Mouse (Mus musculus): ENCODE results near the gene Ankrd2. TPM values are rescaled to one million over a fixed set of nuclear protein-coding genes. Genes with fewer than 3 reads are reported as not detected.

The Ankrd2 gene
- polyA plus RNA-seq (2016; fragmentation: Nextera tagmentation; extraction: Ambion mirVana) = not detected in 2 replicates

GRCm38 (mm10) chr19:42035456-42036248 lies at the start of gene Ankrd2:
Gene Ankrd2, plus strand, starts transcription at chr19:42036000.
- no peak within 1 kb of the TSS for H3K4me3 ChIP-seq
- no peak within 1 kb of the TSS for H3K4me2 ChIP-seq (replicated peaks)
- H3K4me1 ChIP-seq = no peaks in the 10 kb centered on the region
- 0 out of 2 replicates have a peak, but pooled peaks cover 7% of the 10 kb centered on the region for H3K27me3 ChIP-seq
- no peaks in the 10 kb centered on the region for H3K9me3 ChIP-seq
- H3K9ac ChIP-seq (replicated peaks) = no peak within 1 kb of the TSS
- H3K36me3 ChIP-seq = 0 out of 2 replicates have a peak, but pooled peaks cover 6% of the 10 kb centered on the region
- no peak within 1 kb of the TSS for H3K27ac ChIP-seq (replicated peaks)
- ATAC-seq (ENCODE audit: low FRiP score, low read depth) = peak; percentile 73
- WGBS = 67% methylated on average over 19 of the region's 19 CpGs

- Histone ChIP-seq H3K36me3 (no peaks in the 10 kb centered on the region), H3K9me3 (no peaks in the 10 kb centered on the region), H3K4me1 (no peaks in the 10 kb centered on the region; the same call in 1 of the 2 replicates), H3K9ac (replicated peaks) (no peak overlapping the region), H3K27ac (replicated peaks) (no peak overlapping the region), H3K27me3 (peaks cover 19% of the 10 kb centered on the region), H3K4me2 (replicated peaks) (no peak overlapping the region), H3K4me3 (no peak overlapping the region)
- ATAC-seq (ENCODE audit: low FRiP score, low read depth) = no peak
- 89% methylated on average over 4 of the region's 4 CpGs for WGBS
Measured at GRCm38 (mm10) chr19:41987206-41987605, 48.6 kb upstream of the Ankrd2 start.

- no peak overlapping the region for H3K27ac ChIP-seq (replicated peaks)
- H3K4me1 ChIP-seq = no peaks in the 10 kb centered on the region
- no peak overlapping the region for H3K9ac ChIP-seq (replicated peaks)
- WGBS = 84% methylated on average over 6 of the region's 6 CpGs
- no peaks in the 10 kb centered on the region for H3K9me3 ChIP-seq
- no peak for ATAC-seq (ENCODE audit: low FRiP score, low read depth)
- no peaks in the 10 kb centered on the region for H3K27me3 ChIP-seq
- no peak overlapping the region for H3K4me3 ChIP-seq
- H3K4me2 ChIP-seq (replicated peaks) = no peak overlapping the region
- H3K36me3 ChIP-seq = no peaks in the 10 kb centered on the region
Measured at GRCm38 (mm10) chr19:41989810-41990209, 46.0 kb upstream of the Ankrd2 start.

- 35% methylated on average over 6 of the region's 6 CpGs for WGBS
- H3K9ac ChIP-seq (replicated peaks) = no peak overlapping the region
- ATAC-seq (ENCODE audit: low FRiP score, low read depth) = no peak
- no peak overlapping the region for H3K4me3 ChIP-seq
- H3K36me3 ChIP-seq = no peaks in the 10 kb centered on the region
- H3K4me2 ChIP-seq (replicated peaks) = no peak overlapping the region
- no peaks in the 10 kb centered on the region for H3K9me3 ChIP-seq
- no peak overlapping the region for H3K27ac ChIP-seq (replicated peaks)
- H3K27me3 ChIP-seq = no peaks in the 10 kb centered on the region
- peaks cover 3% of the 10 kb centered on the region; the same call in 1 of the 2 replicates for H3K4me1 ChIP-seq
Measured at GRCm38 (mm10) chr19:41991926-41992477, 43.8 kb upstream of the Ankrd2 start.

- no peaks in the 10 kb centered on the region for H3K27me3 ChIP-seq
- peaks cover 3% of the 10 kb centered on the region; the same call in 1 of the 2 replicates for H3K4me1 ChIP-seq
- ATAC-seq (ENCODE audit: low FRiP score, low read depth) = no peak
- H3K9ac ChIP-seq (replicated peaks) = no peak overlapping the region
- no peaks in the 10 kb centered on the region for H3K36me3 ChIP-seq
- H3K27ac ChIP-seq (replicated peaks) = no peak overlapping the region
- 94% methylated on average over 2 of the region's 2 CpGs for WGBS
- H3K9me3 ChIP-seq = no peaks in the 10 kb centered on the region
- no peak overlapping the region for H3K4me3 ChIP-seq
- H3K4me2 ChIP-seq (replicated peaks) = no peak overlapping the region
Measured at GRCm38 (mm10) chr19:41992971-41993370, 42.8 kb upstream of the Ankrd2 start.

- Histone ChIP-seq H3K4me3 (no peak overlapping the region), H3K27me3 (no peaks in the 10 kb centered on the region), H3K27ac (replicated peaks) (no peak overlapping the region), H3K9me3 (no peaks in the 10 kb centered on the region), H3K4me2 (replicated peaks) (no peak overlapping the region), H3K9ac (replicated peaks) (no peak overlapping the region), H3K36me3 (no peaks in the 10 kb centered on the region), H3K4me1 (peaks cover 3% of the 10 kb centered on the region; the same call in 1 of the 2 replicates)
- WGBS = 85% methylated on average over 6 of the region's 6 CpGs
- ATAC-seq (ENCODE audit: low FRiP score, low read depth) = no peak
Measured at GRCm38 (mm10) chr19:41993484-41993883, 42.3 kb upstream of the Ankrd2 start.

GRCm38 (mm10) chr19:41994023-41994422 lies 41.8 kb upstream of the Ankrd2 start:
- Histone ChIP-seq H3K9me3 (no peaks in the 10 kb centered on the region), H3K27me3 (no peaks in the 10 kb centered on the region), H3K4me3 (no peak overlapping the region), H3K4me1 (peaks cover 3% of the 10 kb centered on the region; the same call in 1 of the 2 replicates), H3K27ac (replicated peaks) (no peak overlapping the region), H3K4me2 (replicated peaks) (no peak overlapping the region), H3K36me3 (no peaks in the 10 kb centered on the region), H3K9ac (replicated peaks) (no peak overlapping the region)
- WGBS = 93% methylated on average over 7 of the region's 7 CpGs
- ATAC-seq (ENCODE audit: low FRiP score, low read depth) = no peak

- Histone ChIP-seq H3K4me3 (no peak overlapping the region), H3K9ac (replicated peaks) (no peak overlapping the region), H3K27ac (replicated peaks) (no peak overlapping the region), H3K4me2 (replicated peaks) (no peak overlapping the region), H3K36me3 (no peaks in the 10 kb centered on the region), H3K27me3 (no peaks in the 10 kb centered on the region), H3K9me3 (no peaks in the 10 kb centered on the region), H3K4me1 (peaks cover 3% of the 10 kb centered on the region; the same call in 1 of the 2 replicates)
- WGBS = 42% methylated on average over 1 of the region's 1 CpGs
- ATAC-seq (ENCODE audit: low FRiP score, low read depth) = no peak
Measured at GRCm38 (mm10) chr19:41995483-41995882, 40.3 kb upstream of the Ankrd2 start.

- H3K4me1 ChIP-seq = peaks cover 6% of the 10 kb centered on the region; the same call in 1 of the 2 replicates
- 91% methylated on average over 10 of the region's 10 CpGs for WGBS
Measured at GRCm38 (mm10) chr19:41997090-41997489, 38.7 kb upstream of the Ankrd2 start.

GRCm38 (mm10) chr19:41998770-41999548 lies 36.8 kb upstream of the Ankrd2 start:
- H3K36me3 ChIP-seq = no peaks in the 10 kb centered on the region
- no peaks in the 10 kb centered on the region for H3K27me3 ChIP-seq
- no peak overlapping the region for H3K27ac ChIP-seq (replicated peaks)
- H3K9ac ChIP-seq (replicated peaks) = no peak overlapping the region
- no peak overlapping the region for H3K4me2 ChIP-seq (replicated peaks)
- H3K4me1 ChIP-seq = peaks cover 6% of the 10 kb centered on the region; the same call in 1 of the 2 replicates
- 93% methylated on average over 9 of the region's 9 CpGs for WGBS
- H3K9me3 ChIP-seq = no peaks in the 10 kb centered on the region
- ATAC-seq (ENCODE audit: low FRiP score, low read depth) = no peak
- H3K4me3 ChIP-seq = no peak overlapping the region

More at GRCm38 (mm10) chr19:41997090-41997489, 38.7 kb upstream of the Ankrd2 start:
- no peak overlapping the region for H3K4me2 ChIP-seq (replicated peaks)
- no peaks in the 10 kb centered on the region for H3K9me3 ChIP-seq
- H3K4me3 ChIP-seq = no peak overlapping the region
- H3K36me3 ChIP-seq = no peaks in the 10 kb centered on the region
- ATAC-seq (ENCODE audit: low FRiP score, low read depth) = no peak
- H3K27me3 ChIP-seq = no peaks in the 10 kb centered on the region
- no peak overlapping the region for H3K9ac ChIP-seq (replicated peaks)
- H3K27ac ChIP-seq (replicated peaks) = no peak overlapping the region

GRCm38 (mm10) chr19:41999688-42000283 lies 36.0 kb upstream of the Ankrd2 start:
- no peak overlapping the region for H3K9ac ChIP-seq (replicated peaks)
- no peak overlapping the region for H3K4me3 ChIP-seq
- H3K4me1 ChIP-seq = peaks cover 6% of the 10 kb centered on the region; the same call in 1 of the 2 replicates
- no peaks in the 10 kb centered on the region for H3K27me3 ChIP-seq
- no peak for ATAC-seq (ENCODE audit: low FRiP score, low read depth)
- H3K36me3 ChIP-seq = no peaks in the 10 kb centered on the region
- H3K9me3 ChIP-seq = no peaks in the 10 kb centered on the region
- H3K27ac ChIP-seq (replicated peaks) = no peak overlapping the region
- WGBS = 91% methylated on average over 4 of the region's 4 CpGs
- no peak overlapping the region for H3K4me2 ChIP-seq (replicated peaks)

Measured in midbrain, embryonic 12.5 days (tissue).